Mouse (Mus musculus) neural tube, embryonic 14.5 days (tissue): ENCODE measurements at regions not wholly inside any gene's neighbourhood (a gene's known extent, or its start where the extent isn't known, plus 50 kb on each side); places are given as distances from the start of the nearest gene placed in this dataset.
A peak's percentile ranks its signal among the peaks of the same experiment; 100 is the strongest.
"Not testable (repeated sequence)": the region's sequence is repeated elsewhere in the genome, so short reads cannot be mapped to it uniquely, and the experiment has no call there.

Experiments
- ATAC-seq: fragments of 200-750 bp; cut with Nextera tagmentation; 2 replicates; pipeline ENCODE4 v1.8.0; 2017; ENCODE audit warnings: low read depth, mild to moderate bottlenecking, moderate TSS enrichment, moderate library complexity
- H3K27ac ChIP-seq: fragments of 300-500 bp; sonication (generic); 2 replicates; pipeline ENCODE4 v1.5.1; 2014; ENCODE audit warnings: low read depth, mild to moderate bottlenecking, control low read depth, low read length, moderate library complexity, mixed read lengths
- H3K27me3 ChIP-seq: fragments of 300-500 bp; sonication (generic); 2 replicates; pipeline ENCODE4 v1.6.1; 2014; ENCODE audit warnings: low read length; ENCODE audit not compliant: control insufficient read depth, insufficient read depth
- H3K36me3 ChIP-seq: fragments of 300-500 bp; sonication (generic); 2 replicates; pipeline ENCODE4 v1.6.1; 2014; ENCODE audit warnings: low read length, mixed read lengths; ENCODE audit not compliant: control insufficient read depth, insufficient read depth
- H3K4me1 ChIP-seq: fragments of 300-500 bp; sonication (generic); 2 replicates; pipeline ENCODE4 v1.6.1; 2014; ENCODE audit warnings: low read length; ENCODE audit not compliant: control insufficient read depth, insufficient read depth
- H3K4me2 ChIP-seq: fragments of 300-500 bp; sonication (generic); 2 replicates; pipeline ENCODE4 v1.6.1; 2014; ENCODE audit warnings: mild to moderate bottlenecking, low read depth, low read length, control low read depth
- H3K4me3 ChIP-seq: fragments of 300-500 bp; sonication (generic); 2 replicates; pipeline ENCODE4 v1.5.1; 2014; ENCODE audit warnings: low read depth, low read length, control low read depth, mixed read lengths
- H3K9ac ChIP-seq: fragments of 300-500 bp; sonication (generic); replicated peaks from 2 replicates; pipeline ENCODE4 v1.6.1; 2014; ENCODE audit warnings: low read depth, mild to moderate bottlenecking, control low read depth, low read length, mixed read lengths
- H3K9me3 ChIP-seq: fragments of 300-500 bp; sonication (generic); 2 replicates; pipeline ENCODE4 v1.6.1; 2016; ENCODE audit warnings: low read length; ENCODE audit not compliant: control insufficient read depth
- WGBS: fragments of 180-500 bp; shearing (Covaris S2); extraction: QIAGEN DNeasy Blood & Tissue Kit; methylation state at CpG from one replicate; pipeline ENCODE4 v1.1.7; 2014; 5-methylcytosine and 5-hydroxymethylcytosine counted together

GRCm38 (mm10) chr14:53640441-53640840 is 613.5 kb downstream of the Dad1 start:
- H3K4me3 ChIP-seq, H3K27ac ChIP-seq, ATAC-seq, H3K36me3 ChIP-seq, H3K27me3 ChIP-seq, H3K9me3 ChIP-seq, H3K9ac ChIP-seq, H3K4me2 ChIP-seq, H3K4me1 ChIP-seq: not testable (repeated sequence)
- 89% methylated on average over 1 of the region's 1 CpGs for WGBS

GRCm38 (mm10) chr14:53637664-53638063 is 616.2 kb downstream of the Dad1 start:
- WGBS: 83% methylated on average over 1 of the region's 1 CpGs
- H3K9me3 ChIP-seq, H3K27me3 ChIP-seq, H3K36me3 ChIP-seq, H3K4me2 ChIP-seq, H3K27ac ChIP-seq, H3K9ac ChIP-seq, H3K4me3 ChIP-seq, H3K4me1 ChIP-seq: not testable (repeated sequence)
- peak; percentile 49; the same call in 1 of the 2 replicates for ATAC-seq

- ATAC-seq, H3K9ac ChIP-seq, H3K9me3 ChIP-seq, H3K4me1 ChIP-seq, H3K27me3 ChIP-seq, H3K36me3 ChIP-seq, H3K4me2 ChIP-seq, H3K27ac ChIP-seq, H3K4me3 ChIP-seq: not testable (repeated sequence)
- 66% methylated on average over 7 of the region's 7 CpGs for WGBS
These were observed 618.7 kb downstream of the Dad1 start for GRCm38 (mm10) chr14:53635206-53635605.

- ATAC-seq, H3K4me3 ChIP-seq, H3K4me1 ChIP-seq, H3K36me3 ChIP-seq, H3K9me3 ChIP-seq, H3K27ac ChIP-seq, H3K9ac ChIP-seq, H3K27me3 ChIP-seq, H3K4me2 ChIP-seq: not testable (repeated sequence)
- 57% methylated on average over 4 of the region's 5 CpGs for WGBS
These were observed 619.5 kb downstream of the Dad1 start for GRCm38 (mm10) chr14:53634320-53634979.

GRCm38 (mm10) chr14:53633743-53634142 is 620.2 kb downstream of the Dad1 start:
- not testable (repeated sequence) for H3K9me3 ChIP-seq, H3K36me3 ChIP-seq, H3K27me3 ChIP-seq, H3K4me3 ChIP-seq, H3K4me1 ChIP-seq, ATAC-seq, H3K9ac ChIP-seq, H3K27ac ChIP-seq, H3K4me2 ChIP-seq
- 91% methylated on average over 1 of the region's 1 CpGs for WGBS

GRCm38 (mm10) chr14:53621376-53621775 is 632.5 kb downstream of the Dad1 start:
- H3K4me3 ChIP-seq, H3K27ac ChIP-seq, H3K4me1 ChIP-seq, H3K27me3 ChIP-seq, H3K9me3 ChIP-seq, H3K9ac ChIP-seq, ATAC-seq, H3K4me2 ChIP-seq, H3K36me3 ChIP-seq: not testable (repeated sequence)
- WGBS: 60% methylated on average over 4 of the region's 4 CpGs

- not testable (repeated sequence) for H3K4me1 ChIP-seq, H3K4me2 ChIP-seq, H3K9me3 ChIP-seq, H3K9ac ChIP-seq, H3K27me3 ChIP-seq, ATAC-seq, H3K27ac ChIP-seq, H3K4me3 ChIP-seq, H3K36me3 ChIP-seq
- 50% methylated on average over 3 of the region's 3 CpGs for WGBS
These were observed 637.8 kb downstream of the Dad1 start for GRCm38 (mm10) chr14:53616061-53616460.

GRCm38 (mm10) chr14:53614341-53614740 is 639.6 kb downstream of the Dad1 start:
- Histone ChIP-seq H3K4me1 (no peaks in the 10 kb centered on the region), H3K9me3 (no peaks in the 10 kb centered on the region), H3K27ac (no peak overlapping the region), H3K27me3 (no peaks in the 10 kb centered on the region), H3K9ac (no peak overlapping the region), H3K36me3 (no peaks in the 10 kb centered on the region), H3K4me2 (no peak overlapping the region), H3K4me3 (no peak overlapping the region)
- ATAC-seq: no peak

GRCm38 (mm10) chr14:53599299-53599698 is 654.6 kb downstream of the Dad1 start:
- 75% methylated on average over 3 of the region's 3 CpGs for WGBS
- not testable (repeated sequence) for H3K9me3 ChIP-seq, H3K4me1 ChIP-seq, H3K4me3 ChIP-seq, H3K4me2 ChIP-seq, H3K36me3 ChIP-seq, H3K27me3 ChIP-seq, H3K9ac ChIP-seq, H3K27ac ChIP-seq, ATAC-seq

- not testable (repeated sequence) for H3K9me3 ChIP-seq, ATAC-seq, H3K4me1 ChIP-seq, H3K36me3 ChIP-seq, H3K4me3 ChIP-seq, H3K4me2 ChIP-seq, H3K9ac ChIP-seq, H3K27ac ChIP-seq, H3K27me3 ChIP-seq
These were observed 656.6 kb downstream of the Dad1 start for GRCm38 (mm10) chr14:53597287-53597686.
